Mouse (Mus musculus) lung, embryonic 14.5 days (tissue): ENCODE results near the gene Kctd6. TPM values are rescaled to one million over a fixed set of nuclear protein-coding genes. Genes with fewer than 3 reads are reported as not detected.

Experiments
- ATAC-seq: fragments of 200-750 bp; cut with Nextera tagmentation; 2 replicates; pipeline ENCODE4 v1.8.0; 2017; ENCODE audit warnings: mild to moderate bottlenecking, moderate TSS enrichment, moderate library complexity; ENCODE audit not compliant: insufficient read depth
- DNase-seq: peaks from one replicate; pipeline ENCODE4 v3.0.0-alpha.2; 2015
- H3K27ac ChIP-seq: fragments of 300-500 bp; sonication (generic); 2 replicates; pipeline ENCODE4 v1.5.1; 2014; ENCODE audit warnings: low read depth, mild to moderate bottlenecking, moderate library complexity
- H3K27me3 ChIP-seq: fragments of 300-500 bp; sonication (generic); 2 replicates; pipeline ENCODE4 v1.6.1; 2014; ENCODE audit warnings: low read length, control low read depth; ENCODE audit not compliant: insufficient read depth
- H3K36me3 ChIP-seq: fragments of 300-500 bp; sonication (generic); 2 replicates; pipeline ENCODE4 v1.6.1; 2014; ENCODE audit warnings: control low read depth; ENCODE audit not compliant: insufficient read depth
- H3K4me1 ChIP-seq: fragments of 300-500 bp; sonication (generic); 2 replicates; pipeline ENCODE4 v1.6.1; 2014; ENCODE audit warnings: antibody characterized with exemption, control low read depth; ENCODE audit not compliant: insufficient read depth
- H3K4me2 ChIP-seq: fragments of 300-500 bp; sonication (generic); 2 replicates; pipeline ENCODE4 v1.6.1; 2014; ENCODE audit warnings: mild to moderate bottlenecking
- H3K4me3 ChIP-seq: fragments of 300-500 bp; sonication (generic); 2 replicates; pipeline ENCODE4 v1.5.1; 2014; ENCODE audit warnings: low read depth, low read length
- H3K9ac ChIP-seq: fragments of 300-500 bp; sonication (generic); 2 replicates; pipeline ENCODE4 v1.6.1; 2014
- H3K9me3 ChIP-seq: fragments of 300-500 bp; sonication (generic); 2 replicates; pipeline ENCODE4 v1.6.1; 2016; ENCODE audit warnings: low read depth, low read length, control low read depth
- CTCF ChIP-seq: IDR thresholded peaks from 2 replicates; pipeline ENCODE4 v1.5.1; 2016; ENCODE audit warnings: antibody characterized with exemption, low read depth
- WGBS: fragments of 180-500 bp; shearing (Covaris S2); extraction: QIAGEN DNeasy Blood & Tissue Kit; methylation state at CpG from one replicate; pipeline ENCODE4 v1.1.7; 2014; 5-methylcytosine and 5-hydroxymethylcytosine counted together
- polyA plus RNA-seq: library from polyadenylated mRNA; unstranded; fragments of >200 nt; fragmentation: Nextera tagmentation; extraction: Ambion mirVana; gene quantifications from 2 replicates; pipeline ENCODE4 v1.2.1, GENCODE M21; 2014

Gene Kctd6
- polyA plus RNA-seq, 1 experiment from 2014 or later, result 16.6 TPM

DNA sequence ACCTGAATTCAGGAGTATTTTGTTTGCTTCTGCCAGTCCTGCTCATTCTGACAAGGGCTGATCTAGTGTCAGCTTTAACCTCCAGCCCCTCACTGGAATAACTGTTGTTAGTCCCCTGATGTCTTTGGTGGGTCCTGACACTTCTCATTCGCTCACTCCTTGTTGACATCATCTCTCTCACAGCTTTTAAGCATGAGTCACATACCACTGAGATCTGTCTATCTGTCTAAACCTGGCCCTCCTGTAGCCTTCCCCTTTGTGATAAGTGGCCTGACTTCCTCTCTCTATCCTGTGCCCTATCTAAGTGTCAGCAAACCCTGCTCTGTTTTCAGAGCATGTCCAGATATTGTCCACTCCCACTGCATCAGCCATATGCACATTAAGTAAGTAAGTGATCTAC, 19.3 kb downstream of the Kctd6 start:
- Histone ChIP-seq H3K9ac (no peak overlapping the region), H3K36me3 (no peaks in the 10 kb centered on the region), H3K4me2 (no peak overlapping the region), H3K9me3 (no peaks in the 10 kb centered on the region), H3K4me3 (no peak overlapping the region), H3K27me3 (no peaks in the 10 kb centered on the region), H3K4me1 (no peaks in the 10 kb centered on the region), H3K27ac (no peak overlapping the region)
- no peak for TF ChIP-seq CTCF
- WGBS, result 20% methylated on average over 1 of the region's 1 CpGs
- no peak for ATAC-seq
- DNase-seq, result no peak

DNA sequence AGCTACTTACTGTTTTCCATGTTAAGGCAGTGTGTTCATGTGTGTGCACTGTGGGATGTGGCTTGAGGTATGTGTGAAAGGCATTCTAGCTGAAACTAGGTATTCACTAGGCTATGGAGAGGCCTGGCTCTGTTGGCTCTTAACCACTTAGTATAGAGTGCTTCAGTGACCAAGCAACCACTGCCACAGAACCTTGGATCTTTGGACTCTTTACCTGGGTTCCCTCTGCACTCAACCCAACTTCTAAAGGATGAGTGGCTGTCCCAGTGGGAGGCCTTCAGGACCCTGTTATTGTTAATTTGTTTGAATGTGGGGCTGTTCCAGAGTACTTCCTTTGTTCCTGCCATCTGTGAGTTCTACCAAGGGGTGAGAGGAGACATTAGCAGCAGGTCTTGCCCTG, 27.9 kb downstream of the Kctd6 start:
- no peak for ATAC-seq
- H3K9ac ChIP-seq, result no peak overlapping the region

GRCm38 (mm10) chr14:8242388-8242920, 28.5 kb downstream of the Kctd6 start:
- Histone ChIP-seq H3K4me1 (no peaks in the 10 kb centered on the region), H3K36me3 (no peaks in the 10 kb centered on the region), H3K9me3 (no peaks in the 10 kb centered on the region), H3K9ac (no peak overlapping the region), H3K4me3 (no peak overlapping the region), H3K27me3 (no peaks in the 10 kb centered on the region), H3K27ac (no peak overlapping the region), H3K4me2 (no peak overlapping the region)
- 55% methylated on average over 5 of the region's 5 CpGs for WGBS
- DNase-seq (peak; percentile 54), ATAC-seq (peak; percentile 60; the same call in 1 of the 2 replicates)
- TF ChIP-seq CTCF, result peak; percentile 72

More for the DNA sequence above, 27.9 kb downstream of the Kctd6 start:
- Histone ChIP-seq H3K4me1 (no peaks in the 10 kb centered on the region), H3K4me2 (no peak overlapping the region), H3K27me3 (no peaks in the 10 kb centered on the region), H3K36me3 (no peaks in the 10 kb centered on the region), H3K4me3 (no peak overlapping the region), H3K9me3 (no peaks in the 10 kb centered on the region), H3K27ac (no peak overlapping the region)
- DNase-seq, result no peak
- TF ChIP-seq CTCF, result no peak

DNA sequence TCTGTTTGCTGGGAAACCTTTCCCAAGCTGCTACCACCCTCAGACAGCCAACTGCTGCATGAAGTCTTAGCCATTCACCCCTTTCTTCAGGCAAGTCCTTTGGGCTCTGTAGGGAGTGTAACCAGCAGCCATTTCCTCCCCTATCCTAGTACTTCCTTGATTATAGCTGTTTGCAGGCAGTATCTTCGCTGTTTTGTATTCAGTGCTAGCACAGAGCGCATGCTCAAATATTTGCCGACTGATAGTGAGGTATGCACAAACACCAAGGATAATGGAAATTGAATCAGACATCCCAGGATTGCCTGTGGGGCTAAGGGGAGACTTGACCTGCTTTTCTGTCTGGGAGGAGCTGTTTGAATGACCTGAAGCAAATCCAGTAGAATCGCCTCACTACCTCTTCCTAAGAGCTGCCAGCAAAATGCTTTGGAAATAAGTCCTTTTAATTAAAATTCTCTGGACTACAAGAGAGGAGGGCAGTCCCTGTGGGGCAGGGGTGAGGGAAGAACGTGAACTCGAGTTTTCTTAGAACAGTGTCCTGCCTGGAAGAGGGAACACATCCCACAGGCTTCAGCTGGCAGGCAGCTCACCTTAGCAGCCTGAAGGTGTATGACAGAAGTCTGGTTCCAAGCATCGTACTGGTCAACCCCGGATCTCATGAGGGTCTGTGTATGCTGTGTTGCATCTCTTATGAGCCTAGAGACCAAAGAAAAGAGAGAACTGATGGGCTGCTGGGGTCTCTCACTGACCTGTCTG, 29.4 kb downstream of the Kctd6 start:
- no peaks in the 10 kb centered on the region for H3K27me3 ChIP-seq
- ATAC-seq (no peak), DNase-seq (peak; percentile 8)
- no peak for TF ChIP-seq CTCF
- H3K36me3 ChIP-seq, result no peaks in the 10 kb centered on the region
- WGBS, result 60% methylated on average over 8 of the region's 8 CpGs
- no peak overlapping the region for H3K9ac ChIP-seq
- H3K4me1 ChIP-seq, result no peaks in the 10 kb centered on the region
- H3K4me2 ChIP-seq, result no peak overlapping the region
- H3K27ac ChIP-seq, result no peak overlapping the region
- no peaks in the 10 kb centered on the region for H3K9me3 ChIP-seq
- no peak overlapping the region for H3K4me3 ChIP-seq

- Histone ChIP-seq H3K9me3 (no peaks in the 10 kb centered on the region), H3K4me1 (no peaks in the 10 kb centered on the region), H3K4me2 (no peak overlapping the region), H3K27me3 (no peaks in the 10 kb centered on the region), H3K4me3 (no peak overlapping the region), H3K36me3 (no peaks in the 10 kb centered on the region), H3K9ac (no peak overlapping the region), H3K27ac (no peak overlapping the region)
- DNase-seq (peak; percentile 7), ATAC-seq (no peak)
- TF ChIP-seq CTCF, result no peak
- 34% methylated on average over 5 of the region's 5 CpGs for WGBS
Observed at GRCm38 (mm10) chr14:8244211-8244611, 30.3 kb downstream of the Kctd6 start.

DNA sequence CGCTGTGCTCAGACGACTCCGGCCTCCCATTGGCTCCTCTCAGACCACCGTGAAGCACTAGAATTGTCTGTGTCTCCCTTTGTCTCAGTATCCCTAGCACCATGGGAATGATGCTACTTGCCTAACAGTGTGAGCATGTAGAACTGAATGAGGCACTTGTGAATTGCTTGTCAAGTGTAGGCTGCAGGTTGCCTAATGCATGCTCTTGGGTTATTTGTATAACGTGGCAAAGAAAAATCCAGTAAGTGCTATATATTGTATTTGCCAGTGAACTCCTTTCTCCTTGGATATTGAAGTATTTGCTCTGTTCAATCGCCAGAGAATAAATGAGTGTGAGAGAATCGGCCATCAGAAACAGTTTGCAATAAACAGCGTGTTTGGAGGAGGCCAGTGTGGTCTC, 32.9 kb downstream of the Kctd6 start:
- Histone ChIP-seq H3K27ac (no peak overlapping the region), H3K4me3 (no peak overlapping the region), H3K36me3 (no peaks in the 10 kb centered on the region), H3K9ac (no peak overlapping the region), H3K4me1 (no peaks in the 10 kb centered on the region), H3K27me3 (no peaks in the 10 kb centered on the region), H3K4me2 (no peak overlapping the region), H3K9me3 (no peaks in the 10 kb centered on the region)
- TF ChIP-seq CTCF, result no peak
- DNase-seq (no peak), ATAC-seq (no peak)
- 71% methylated on average over 8 of the region's 8 CpGs for WGBS

DNA sequence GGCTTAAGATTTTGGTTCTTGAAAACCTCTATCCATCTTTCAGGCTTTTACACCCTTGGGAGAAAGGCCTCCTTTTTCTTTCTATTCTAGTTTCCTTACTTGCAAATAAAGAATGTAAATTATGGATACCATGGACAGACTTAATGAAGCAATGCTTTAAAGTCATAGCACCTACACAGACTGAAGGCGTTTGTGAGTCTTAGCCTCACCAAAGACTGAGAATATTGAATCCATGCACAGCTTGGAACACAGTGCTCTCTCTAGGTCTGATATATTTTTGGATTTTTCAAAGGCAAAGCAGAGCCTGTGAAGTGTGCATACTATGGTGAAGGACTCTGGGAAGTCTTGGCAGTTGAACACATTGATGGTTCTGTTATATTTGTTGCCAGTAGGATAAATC, 35.3 kb downstream of the Kctd6 start:
- 78% methylated on average over 1 of the region's 1 CpGs for WGBS
- H3K4me2 ChIP-seq, result no peak overlapping the region
- H3K27me3 ChIP-seq, result no peaks in the 10 kb centered on the region
- H3K4me1 ChIP-seq, result no peaks in the 10 kb centered on the region
- H3K9ac ChIP-seq, result no peak overlapping the region
- no peak for ATAC-seq
- H3K27ac ChIP-seq, result no peak overlapping the region
- H3K4me3 ChIP-seq, result no peak overlapping the region
- DNase-seq, result no peak
- no peaks in the 10 kb centered on the region for H3K9me3 ChIP-seq
- TF ChIP-seq CTCF, result no peak
- no peaks in the 10 kb centered on the region for H3K36me3 ChIP-seq
